Mouse (Mus musculus) E14TG2a.4 (cell line): ENCODE measurements at regions not wholly inside any gene's neighbourhood (a gene's known extent, or its start where the extent isn't known, plus 50 kb on each side); places are given as distances from the start of the nearest gene placed in this dataset.

Experiments
- CTCF ChIP-seq: conservative IDR thresholded peaks from 2 replicates; pipeline ENCODE4 v1.5.1; 2014; ENCODE audit warnings: low read length
- NANOG ChIP-seq: IDR thresholded peaks from 2 replicates; pipeline ENCODE4 v1.6.1; 2014; ENCODE audit warnings: borderline replicate concordance, low read length, mixed read lengths

DNA sequence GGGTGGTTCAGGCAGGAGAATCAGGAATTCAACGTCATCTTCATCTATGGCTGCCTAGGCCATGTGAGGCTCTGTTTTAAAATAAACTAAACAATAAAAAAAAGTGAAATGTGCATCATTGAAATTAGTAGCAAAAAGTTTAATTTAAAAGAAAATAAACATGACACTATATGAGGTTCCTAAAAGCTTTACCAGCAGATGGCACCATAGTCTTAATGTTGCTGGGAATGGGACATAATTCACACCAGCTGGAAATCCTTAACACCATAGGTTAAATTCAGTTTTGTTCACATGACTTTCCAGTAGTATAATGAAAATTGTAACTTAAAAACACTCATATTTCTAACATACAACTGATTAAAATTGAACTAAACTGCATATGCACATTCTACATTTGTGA, 92.3 kb upstream of the Cep126 start:
- TF ChIP-seq CTCF (peak; percentile 37), NANOG (no peak)
